Mouse (Mus musculus) CH12F3 (cell line): ENCODE measurements around the gene Olfr325.
"Not testable (repeated sequence)": the region's sequence is repeated elsewhere in the genome, so short reads cannot be mapped to it uniquely, and the experiment has no call there.

Experiments used
- in situ Hi-C: fragments of 300-500 bp; cut with MboI; formaldehyde crosslinking; loops from 2 replicates; pipeline ENCODE4 v1.14.3; 2020; ENCODE audit warnings: low sequenced_read_pairs

Olfr325 gene

GRCm38 (mm10) chr11:58577430-58577829 lies at the start of gene Olfr325:
Gene Olfr325 (plus strand): TSS chr11:58577730.
- in situ Hi-C loops: no loop called here

- in situ Hi-C loops: not testable (repeated sequence)
Observed at GRCm38 (mm10) chr11:58534736-58535135, 42.8 kb upstream of the Olfr325 start, which contains the start of gene Olfr330. Gene Olfr330 (minus strand): TSS chr11:58534836.

GRCm38 (mm10) chr11:58546322-58546721 lies 31.2 kb upstream of the Olfr325 start, which contains the start of gene Olfr329-ps:
Gene Olfr329-ps (minus strand): TSS chr11:58546422.
- in situ Hi-C loops: no loop called here

- in situ Hi-C loops: no loop called here
Observed at GRCm38 (mm10) chr11:58555536-58555935, 22.0 kb upstream of the Olfr325 start, which contains the start of gene Olfr328. Gene Olfr328 (minus strand): TSS chr11:58555636.

GRCm38 (mm10) chr11:58570405-58570804 lies 7.1 kb upstream of the Olfr325 start, which contains the start of gene Olfr224:
Gene Olfr224 (minus strand): TSS chr11:58570553.
- in situ Hi-C loops: no loop called here

GRCm38 (mm10) chr11:58578636-58579035 lies 1.1 kb downstream of the Olfr325 start:
- in situ Hi-C loops: no loop called here

- in situ Hi-C loops: no loop called here
Observed at GRCm38 (mm10) chr11:58587898-58588348, 10.4 kb downstream of the Olfr325 start.

GRCm38 (mm10) chr11:58588620-58589250 lies 11.2 kb downstream of the Olfr325 start:
- in situ Hi-C loops: no loop called here

- in situ Hi-C loops: no loop called here
Observed at GRCm38 (mm10) chr11:58594814-58595213, 17.3 kb downstream of the Olfr325 start, which contains the start of gene Olfr324. Gene Olfr324 (plus strand): TSS chr11:58595114.

GRCm38 (mm10) chr11:58597837-58598236 lies 20.3 kb downstream of the Olfr325 start:
- in situ Hi-C loops: no loop called here

- in situ Hi-C loops: no loop called here
Observed at GRCm38 (mm10) chr11:58602062-58602461, 24.5 kb downstream of the Olfr325 start.

- in situ Hi-C loops: no loop called here
Observed at GRCm38 (mm10) chr11:58602800-58603560, 25.4 kb downstream of the Olfr325 start.

- in situ Hi-C loops: no loop called here
Observed at GRCm38 (mm10) chr11:58604688-58605087, 27.2 kb downstream of the Olfr325 start.

GRCm38 (mm10) chr11:58605228-58605627 lies 27.7 kb downstream of the Olfr325 start:
- in situ Hi-C loops: no loop called here

- in situ Hi-C loops: no loop called here
Observed at GRCm38 (mm10) chr11:58606177-58606919, 28.8 kb downstream of the Olfr325 start.

- in situ Hi-C loops: no loop called here
Observed at GRCm38 (mm10) chr11:58607030-58607429, 29.5 kb downstream of the Olfr325 start.

- in situ Hi-C loops: no loop called here
Observed at GRCm38 (mm10) chr11:58613359-58613758, 35.8 kb downstream of the Olfr325 start.

- in situ Hi-C loops: no loop called here
Observed at GRCm38 (mm10) chr11:58614526-58614925, 37.0 kb downstream of the Olfr325 start.

GRCm38 (mm10) chr11:58615975-58616374 lies 38.4 kb downstream of the Olfr325 start, which contains the start of gene 2210407C18Rik:
Gene 2210407C18Rik (minus strand): TSS chr11:58616075.
- in situ Hi-C loops: no loop called here

GRCm38 (mm10) chr11:58618369-58618768 lies 40.8 kb downstream of the Olfr325 start:
- in situ Hi-C loops: no loop called here

GRCm38 (mm10) chr11:58618793-58619192 lies 41.3 kb downstream of the Olfr325 start:
- in situ Hi-C loops: no loop called here
